Mouse (Mus musculus) C2C12 (cell line): ENCODE measurements around the gene Ube2n. TPM values are rescaled to one million over a fixed set of nuclear protein-coding genes. Genes with fewer than 3 reads are reported as not detected.

Experiments used
- H3K27me3 ChIP-seq: one replicate; pipeline ENCODE4 v1.6.1; 2011; ENCODE audit not compliant: control insufficient read depth, insufficient read depth, insufficient read length
- H3K36me3 ChIP-seq: one replicate; pipeline ENCODE4 v1.6.1; 2011; ENCODE audit not compliant: control insufficient read depth, insufficient read depth
- H3K4me3 ChIP-seq: one replicate; pipeline ENCODE4 v1.5.1; 2011; ENCODE audit warnings: mild to moderate bottlenecking, control low read depth; ENCODE audit not compliant: poor library complexity, insufficient read depth, severe bottlenecking
- H3K79me2 ChIP-seq: one replicate; pipeline ENCODE4 v1.6.1; 2011; ENCODE audit not compliant: control insufficient read depth, insufficient read depth
- H3K79me3 ChIP-seq: one replicate; pipeline ENCODE4 v1.6.1; 2011; ENCODE audit warnings: low read depth, control low read depth
- H3ac ChIP-seq: one replicate; pipeline ENCODE3; 2011; ENCODE audit warnings: low read depth; ENCODE audit not compliant: control insufficient read depth, insufficient read length
- CEBPB ChIP-seq: IDR thresholded peaks from one replicate; pipeline ENCODE4 v1.6.1; 2011; ENCODE audit warnings: low read depth, mild to moderate bottlenecking, control low read depth, moderate library complexity
- CTCF ChIP-seq: IDR thresholded peaks from one replicate; pipeline ENCODE4 v1.5.1; 2011; ENCODE audit not compliant: control insufficient read depth, insufficient read depth, insufficient read length
- FOSL1 ChIP-seq: IDR thresholded peaks from one replicate; pipeline ENCODE4 v1.8.0; 2011; ENCODE audit warnings: mild to moderate bottlenecking, low read length; ENCODE audit not compliant: poor library complexity, insufficient read depth, severe bottlenecking
- MAX ChIP-seq: IDR thresholded peaks from one replicate; pipeline ENCODE4 v1.6.1; 2011; ENCODE audit warnings: mild to moderate bottlenecking, control low read depth
- MYOD1 ChIP-seq: IDR thresholded peaks from one replicate; pipeline ENCODE4 v1.6.1; 2011; ENCODE audit warnings: low read depth; ENCODE audit not compliant: control insufficient read depth, insufficient read length
- MYOG ChIP-seq: IDR thresholded peaks from one replicate; pipeline ENCODE4 v1.6.1; 2011; ENCODE audit not compliant: control insufficient read depth, insufficient read length; ENCODE audit errors: extremely low read depth
- USF1 ChIP-seq: IDR thresholded peaks from one replicate; pipeline ENCODE4 v1.6.1; 2011; ENCODE audit warnings: low read depth, mild to moderate bottlenecking, control low read depth, moderate library complexity
- polyA plus RNA-seq: library from polyadenylated mRNA; unstranded; fragments of >200 nt; fragmentation: generic; extraction: Trizol; gene quantifications from one replicate; pipeline ENCODE4 v1.2.1, GENCODE M21; 2012; ENCODE audit warnings: missing spikeins

Gene Ube2n
- polyA plus RNA-seq, 1 experiment, result 168 TPM

GRCm38 (mm10) chr10:95515293-95515931 lies 467 bp downstream of the Ube2n start:
- TF ChIP-seq CEBPB, result no peak
- TF ChIP-seq MYOD1, result no peak

DNA sequence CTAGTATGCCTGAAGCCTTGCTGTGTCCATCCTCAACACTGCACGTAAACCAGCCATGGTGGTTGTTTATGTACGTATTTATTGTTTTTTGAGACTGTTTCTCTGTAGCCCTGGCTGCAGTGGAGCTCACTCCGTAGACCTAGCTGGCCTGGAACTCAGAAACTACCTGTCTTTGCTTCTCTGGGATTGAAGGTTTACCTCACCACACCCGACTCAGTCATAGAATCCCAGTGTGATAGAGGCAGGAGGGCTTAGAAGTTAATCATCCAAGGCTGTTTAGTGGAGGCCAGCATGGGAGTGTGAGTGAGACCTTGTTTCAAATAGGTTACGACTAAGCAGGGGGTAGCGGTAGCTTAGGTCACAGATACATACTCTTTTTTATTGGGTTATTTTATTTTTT lies 2.7 kb downstream of the Ube2n start:
- no peak overlapping the region for H3ac ChIP-seq
- H3K4me3 ChIP-seq, result no peak overlapping the region

More at GRCm38 (mm10) chr10:95515293-95515931, 467 bp downstream of the Ube2n start:
- H3K36me3 ChIP-seq, result peaks cover 33% of the 10 kb centered on the region
- H3K27me3 ChIP-seq, result no peaks in the 10 kb centered on the region
- peaks cover 55% of the 10 kb centered on the region for H3K79me3 ChIP-seq
- peak overlapping the region; percentile 96 for H3ac ChIP-seq
- peak overlapping the region; percentile 96 for H3K4me3 ChIP-seq
- peaks cover 60% of the 10 kb centered on the region for H3K79me2 ChIP-seq

GRCm38 (mm10) chr10:95525037-95525675 lies 10.2 kb downstream of the Ube2n start:
- no peak for TF ChIP-seq MAX
- TF ChIP-seq MYOD1, result no peak
- TF ChIP-seq USF1, result no peak
- no peak for TF ChIP-seq MYOG
- TF ChIP-seq CEBPB, result no peak
- no peak for TF ChIP-seq CTCF
- no peak for TF ChIP-seq FOSL1
- Histone ChIP-seq H3K27me3 (no peaks in the 10 kb centered on the region), H3K4me3 (no peak overlapping the region), H3K79me3 (peaks cover 99% of the 10 kb centered on the region), H3ac (no peak overlapping the region), H3K79me2 (peaks cover 100% of the 10 kb centered on the region), H3K36me3 (peaks cover 26% of the 10 kb centered on the region)

More for the DNA sequence above, 2.7 kb downstream of the Ube2n start:
- TF ChIP-seq MYOD1, result no peak
- no peak for TF ChIP-seq USF1
- TF ChIP-seq CTCF, result no peak
- TF ChIP-seq CEBPB, result no peak
- TF ChIP-seq MAX, result no peak
- TF ChIP-seq FOSL1, result no peak
- TF ChIP-seq MYOG, result no peak
- Histone ChIP-seq H3K36me3 (peaks cover 44% of the 10 kb centered on the region), H3K79me3 (peaks cover 76% of the 10 kb centered on the region), H3K79me2 (peaks cover 83% of the 10 kb centered on the region), H3K27me3 (no peaks in the 10 kb centered on the region)

- Histone ChIP-seq H3K27me3 (no peaks in the 10 kb centered on the region), H3K79me3 (peaks cover 99% of the 10 kb centered on the region), H3ac (no peak overlapping the region), H3K36me3 (peaks cover 20% of the 10 kb centered on the region), H3K4me3 (no peak overlapping the region), H3K79me2 (peaks cover 100% of the 10 kb centered on the region)
- TF ChIP-seq MYOG, result no peak
- no peak for TF ChIP-seq CEBPB
- no peak for TF ChIP-seq MAX
- TF ChIP-seq FOSL1, result no peak
- TF ChIP-seq MYOD1, result no peak
- no peak for TF ChIP-seq USF1
- TF ChIP-seq CTCF, result no peak
Observed at GRCm38 (mm10) chr10:95525871-95526270, 10.9 kb downstream of the Ube2n start.

- H3K27me3 ChIP-seq, result no peaks in the 10 kb centered on the region
- peaks cover 20% of the 10 kb centered on the region for H3K36me3 ChIP-seq
- peaks cover 99% of the 10 kb centered on the region for H3K79me3 ChIP-seq
- H3K79me2 ChIP-seq, result peaks cover 100% of the 10 kb centered on the region
- no peak overlapping the region for H3K4me3 ChIP-seq
- TF ChIP-seq MAX (no peak), FOSL1 (no peak), USF1 (no peak), MYOD1 (no peak), MYOG (no peak), CTCF (no peak), CEBPB (no peak)
- no peak overlapping the region for H3ac ChIP-seq
Observed at GRCm38 (mm10) chr10:95526495-95527122, 11.7 kb downstream of the Ube2n start.
